Mouse (Mus musculus): ENCODE measurements around the gene Bbs9.
"Not testable (repeated sequence)": the region's sequence is repeated elsewhere in the genome, so short reads cannot be mapped to it uniquely, and the experiment has no call there.

Gene Bbs9

GRCm38 (mm10) chr9:22837702-22838210 is 362.2 kb downstream of the Bbs9 start:
- in situ Hi-C loops (cut with MboI, MseI) = no loop called here

DNA sequence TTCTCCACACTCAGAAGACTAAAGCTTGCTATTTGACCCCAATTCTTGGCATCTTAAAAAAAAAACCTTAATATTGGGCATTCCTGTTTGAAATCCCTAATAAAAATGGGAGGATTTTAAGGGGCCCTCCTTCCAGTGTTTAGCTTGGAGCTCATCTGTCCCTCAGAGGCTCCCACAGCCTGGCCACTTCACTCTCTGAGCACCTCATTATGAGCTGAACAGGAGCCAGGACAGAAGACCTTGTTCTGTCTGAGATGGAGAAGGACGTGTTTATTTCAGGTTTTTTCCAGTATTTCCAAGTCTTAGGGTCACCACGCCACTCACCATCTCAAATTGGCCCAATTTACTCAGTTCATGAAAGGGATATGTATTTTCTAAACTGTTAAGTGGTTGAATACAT is 370.5 kb downstream of the Bbs9 start:
- in situ Hi-C loops (cut with MboI, MseI) = no loop called here

GRCm38 (mm10) chr9:22846783-22847182 is 371.3 kb downstream of the Bbs9 start:
- in situ Hi-C loops (cut with MboI, MseI) = no loop called here

GRCm38 (mm10) chr9:22848800-22849199 is 373.3 kb downstream of the Bbs9 start:
- in situ Hi-C loops (cut with MboI, MseI) = no loop called here

DNA sequence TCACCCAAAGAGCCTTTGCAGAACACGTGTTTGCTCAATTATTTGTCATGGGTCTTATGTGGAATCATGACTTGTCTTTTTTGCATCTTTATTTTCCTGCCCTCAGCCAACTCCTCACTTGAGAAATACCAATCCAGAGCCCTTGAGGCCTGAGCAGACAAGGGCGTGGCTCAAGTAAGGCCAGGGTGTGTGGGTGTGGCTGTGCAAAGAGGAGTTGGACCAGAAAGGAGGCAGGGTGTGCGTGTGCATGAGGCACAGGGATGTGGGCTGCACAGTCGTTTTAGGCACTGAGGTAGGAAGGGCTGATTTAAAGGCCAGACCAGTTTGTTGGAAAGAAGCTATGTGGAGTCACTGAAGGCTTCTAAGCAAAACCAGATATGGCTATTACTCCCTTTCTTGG is 373.7 kb downstream of the Bbs9 start:
- in situ Hi-C loops (cut with MboI, MseI) = no loop called here

DNA sequence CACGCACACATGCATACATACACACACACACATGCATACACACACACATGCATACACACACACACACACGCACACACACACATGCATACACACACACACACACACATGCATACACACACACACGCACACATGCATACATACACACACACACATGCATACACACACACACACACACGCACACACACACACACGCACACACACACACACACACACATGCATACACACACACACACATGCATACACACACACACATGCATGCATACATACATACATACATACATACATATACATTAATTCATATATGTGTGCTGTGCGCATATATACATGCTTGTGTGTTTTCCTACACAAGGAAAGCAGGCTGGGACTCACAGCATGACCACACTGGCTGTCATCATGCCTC is 393.6 kb downstream of the Bbs9 start:
- in situ Hi-C loops (cut with MboI, MseI) = not testable (repeated sequence)

GRCm38 (mm10) chr9:22870661-22871060 is 395.1 kb downstream of the Bbs9 start:
- in situ Hi-C loops (cut with MboI, MseI) = no loop called here

DNA sequence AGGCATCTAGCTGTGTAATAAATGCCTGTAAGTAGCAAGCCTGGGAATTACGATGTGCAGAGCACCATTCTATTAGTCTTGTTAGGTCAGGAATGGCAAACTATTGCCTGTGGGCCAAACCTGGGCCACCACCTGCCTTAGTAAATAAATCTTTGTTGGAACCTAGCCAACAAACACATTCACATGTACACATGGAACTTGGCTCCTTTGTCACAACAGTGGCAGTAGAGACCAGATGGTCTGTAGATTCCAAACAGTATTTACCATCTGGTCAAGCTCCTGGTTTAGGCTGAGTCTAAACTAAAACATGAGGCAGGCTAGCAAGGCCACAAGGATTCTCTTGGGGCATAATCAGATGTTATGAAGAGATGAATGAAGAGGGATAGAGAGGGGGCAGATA is 399.7 kb downstream of the Bbs9 start:
- in situ Hi-C loops (cut with MboI, MseI) = no loop called here

DNA sequence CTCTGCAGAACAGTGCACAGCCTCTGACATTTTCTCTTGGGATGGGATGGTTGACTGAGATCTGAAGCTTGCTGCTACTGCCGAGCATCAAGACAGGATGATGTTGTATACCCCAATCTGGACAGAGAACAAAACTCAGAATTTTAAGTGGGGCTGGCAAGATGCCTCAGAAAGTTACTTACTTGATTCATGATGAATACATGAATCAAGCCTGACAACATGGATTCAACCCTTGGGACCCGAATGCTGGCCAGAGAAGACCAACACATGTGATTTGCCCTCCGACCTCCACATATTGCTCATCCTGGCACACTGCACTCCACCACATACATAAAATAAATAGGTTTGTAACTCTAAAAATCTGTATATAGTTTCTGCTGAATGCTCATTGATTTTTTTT is 403.8 kb downstream of the Bbs9 start:
- in situ Hi-C loops (cut with MboI, MseI) = no loop called here

DNA sequence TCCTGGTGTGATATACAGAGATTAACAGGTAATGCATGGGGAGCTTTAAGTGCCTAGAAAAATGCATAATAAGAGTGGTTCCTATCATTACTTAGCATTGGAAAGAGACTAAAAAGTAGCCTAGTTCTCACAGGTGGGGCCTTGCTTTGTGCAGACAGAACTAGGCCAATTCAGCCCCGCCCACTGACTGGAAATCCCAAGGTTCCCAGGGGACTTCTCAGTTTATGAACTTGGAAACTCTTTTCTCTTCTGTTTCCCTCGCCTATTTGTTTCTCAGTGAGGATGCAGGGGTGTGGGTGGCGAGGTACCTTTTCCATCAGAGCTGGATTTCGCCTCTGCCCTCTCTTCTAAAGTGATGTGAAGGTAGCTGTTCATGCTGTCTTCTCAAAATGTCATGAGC is 410.8 kb downstream of the Bbs9 start:
- in situ Hi-C loops (cut with MboI, MseI) = loop anchor here (5.0 kb wide), 1 partner anchor 76 kb away; no protein-coding TSS in a partner anchor

DNA sequence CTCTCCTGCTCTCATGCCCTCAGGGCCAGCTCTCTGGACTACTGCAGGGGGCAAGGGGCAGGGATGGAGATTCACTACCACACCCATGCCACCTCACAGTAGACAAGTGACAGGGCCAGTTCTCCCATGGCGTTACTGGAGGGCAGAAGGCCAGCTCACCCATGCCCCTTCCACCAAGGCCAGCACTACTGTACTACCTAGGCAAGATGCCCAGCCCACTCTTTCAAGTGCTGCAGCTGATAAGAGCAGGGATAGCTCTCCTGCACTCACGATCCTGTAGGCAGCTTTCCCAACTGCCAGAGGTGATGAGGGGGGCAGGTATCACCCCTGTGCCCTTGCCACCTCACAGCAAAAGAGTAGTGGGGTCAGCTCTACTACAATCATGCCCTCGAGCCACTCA is 429.9 kb downstream of the Bbs9 start:
- in situ Hi-C loops (cut with MboI, MseI) = loop anchor here (5.0 kb wide), 1 partner anchor 48 kb away; no protein-coding TSS in a partner anchor

- in situ Hi-C loops (cut with MboI, MseI) = no loop called here
Measured at GRCm38 (mm10) chr9:22916808-22917207, 441.3 kb downstream of the Bbs9 start.

- in situ Hi-C loops (cut with MboI, MseI) = no loop called here
Measured at GRCm38 (mm10) chr9:22935645-22936044, 460.1 kb downstream of the Bbs9 start.
